In the genomic region with DNA sequence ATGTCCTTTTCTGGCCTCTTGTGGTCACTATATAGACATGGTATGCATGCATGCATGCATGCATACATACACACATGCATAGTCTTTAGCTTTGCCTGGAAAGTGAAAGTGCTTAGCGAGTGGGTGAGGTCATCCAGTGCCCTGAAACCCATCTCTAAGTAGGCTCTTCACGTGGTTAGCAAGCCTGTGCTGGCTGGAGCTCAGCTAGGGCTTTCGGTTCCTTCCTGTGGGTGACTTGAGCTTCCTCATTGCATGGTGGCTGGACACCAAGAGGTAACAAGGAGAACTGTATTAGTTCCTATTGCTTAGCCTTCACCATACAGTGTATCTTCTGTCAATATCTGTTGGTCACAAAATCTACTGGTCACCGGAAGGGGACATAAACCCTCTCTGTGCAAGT, we compare ENCODE assay signal across 16 mouse cellular contexts. TPM values are rescaled to one million over a fixed set of nuclear protein-coding genes. Genes with fewer than 3 reads are reported as not detected.
DNase-seq lines count a peak whose midpoint lies in the region; ATAC-seq and TF ChIP-seq lines count a peak whose summit lies in the region.
"Had no signal": no experiment of that assay in that cellular context is flagged by ENCODE, and none has a peak within 500 bp of the region (broad histone marks: within the 10 kb centered on the region; RNA-seq: fewer than 3 reads in every experiment).

No protein-coding gene starts in this region.

- H3K9me3 ChIP-seq in liver, embryonic 11.5 days (ENCODE audit: control insufficient read depth, low read length) = no peaks in the 10 kb centered on the region
- H3K9me3 ChIP-seq in forebrain, embryonic 15.5 days = no peaks in the 10 kb centered on the region
- H3K9me3 ChIP-seq in kidney, embryonic 16.5 days (ENCODE audit: low read length) = no peaks in the 10 kb centered on the region
- H3K9me3 ChIP-seq: embryonic facial prominence, embryonic 15.5 days; liver, embryonic 13.5 days; midbrain, embryonic 15.5 days; neural tube, embryonic 15.5 days had no signal

- no peak for ATAC-seq in liver, embryonic 11.5 days (replicated peaks; ENCODE audit: low FRiP score)
- ATAC-seq in granulocyte monocyte progenitor cell, adult 5-6 weeks (replicated peaks; ENCODE audit: poor library complexity, severe bottlenecking) = peak; percentile 98
- ATAC-seq in neutrophil, adult 5-6 weeks (ENCODE audit: extremely low read depth, insufficient number of reproducible peaks, low FRiP score, poor library complexity, severe bottlenecking) = peak; percentile 86
- no peak for ATAC-seq in forebrain, embryonic 15.5 days (replicated peaks)
- no peak for ATAC-seq in kidney, embryonic 16.5 days (ENCODE audit: low FRiP score, low TSS enrichment)
- ATAC-seq: forebrain, embryonic 16.5 days; midbrain, embryonic 15.5 days had no signal

- WGBS in liver, adult 2 months = 64% methylated on average over 4 of the region's 4 CpGs
- WGBS in liver, embryonic 11.5 days = 44% methylated on average over 4 of the region's 4 CpGs
- WGBS in forebrain, embryonic 15.5 days = 83% methylated on average over 4 of the region's 4 CpGs
- 78% methylated on average over 4 of the region's 4 CpGs for whole genome bisulfite sequencing in kidney, embryonic 16.5 days

- H3K4me3 ChIP-seq in liver, adult 2 months (ENCODE audit: insufficient read depth, low read depth, low read length) = no peak overlapping the region
- H3K4me3 ChIP-seq in liver, embryonic 11.5 days (ENCODE audit: low read depth, low read length) = no peak overlapping the region
- no peak overlapping the region for H3K4me3 ChIP-seq in forebrain, embryonic 15.5 days
- no peak overlapping the region for H3K4me3 ChIP-seq in kidney, embryonic 16.5 days (ENCODE audit: low read length)
- H3K4me3 ChIP-seq: embryonic facial prominence, embryonic 15.5 days; left cerebral cortex, adult 2 months; liver, embryonic 13.5 days; midbrain, embryonic 15.5 days; neural tube, embryonic 15.5 days had no signal

- no peak overlapping the region for H3K27ac ChIP-seq in liver, adult 2 months (replicated peaks; ENCODE audit: insufficient read depth, low read depth, low read length)
- H3K27ac ChIP-seq in liver, embryonic 11.5 days (ENCODE audit: low read depth, low read length) = no peak overlapping the region
- no peak overlapping the region for H3K27ac ChIP-seq in forebrain, embryonic 15.5 days (replicated peaks)
- no peak overlapping the region for H3K27ac ChIP-seq in kidney, embryonic 16.5 days (ENCODE audit: low read length)
- H3K27ac ChIP-seq: embryonic facial prominence, embryonic 15.5 days; left cerebral cortex, adult 2 months; liver, embryonic 13.5 days; midbrain, embryonic 15.5 days; neural tube, embryonic 15.5 days had no signal

- TF ChIP-seq CTCF in liver, adult 2 months (IDR thresholded peaks at IDR 0.05; ENCODE audit: low read depth, low read length) = no peak

- no peaks in the 10 kb centered on the region for H3K79me2 ChIP-seq in liver, adult 2 months (ENCODE audit: control insufficient read depth, insufficient read depth, low read length)

- H3K36me3 ChIP-seq in liver, adult 2 months (ENCODE audit: control insufficient read depth, insufficient read depth, low read length) = no peaks in the 10 kb centered on the region
- no peaks in the 10 kb centered on the region for H3K36me3 ChIP-seq in liver, embryonic 11.5 days (ENCODE audit: control insufficient read depth, insufficient read depth, low read length)
- no peaks in the 10 kb centered on the region for H3K36me3 ChIP-seq in forebrain, embryonic 15.5 days
- H3K36me3 ChIP-seq in kidney, embryonic 16.5 days (ENCODE audit: insufficient read depth, low read length) = no peaks in the 10 kb centered on the region
- H3K36me3 ChIP-seq: embryonic facial prominence, embryonic 15.5 days; liver, embryonic 13.5 days; midbrain, embryonic 15.5 days; neural tube, embryonic 15.5 days had no signal

- no peak for TF ChIP-seq POLR2A in liver, adult 2 months (IDR thresholded peaks at IDR 0.05; ENCODE audit: extremely low read depth, insufficient read depth, low read length)

- no peak overlapping the region for H3K4me2 ChIP-seq in liver, embryonic 11.5 days
- H3K4me2 ChIP-seq in forebrain, embryonic 15.5 days (replicated peaks) = no peak overlapping the region
- H3K4me2 ChIP-seq in kidney, embryonic 16.5 days (replicated peaks; ENCODE audit: low read depth, low read length) = no peak overlapping the region
- H3K4me2 ChIP-seq: embryonic facial prominence, embryonic 15.5 days; liver, embryonic 13.5 days; midbrain, embryonic 15.5 days; neural tube, embryonic 15.5 days had no signal

- 0 out of 2 replicates have a peak, but pooled peaks cover 2% of the 10 kb centered on the region for H3K27me3 ChIP-seq in liver, adult 2 months (ENCODE audit: control insufficient read depth, insufficient read depth, low read length)
- H3K27me3 ChIP-seq in liver, embryonic 11.5 days (replicated peaks; ENCODE audit: control insufficient read depth, insufficient read depth, low read length) = peaks cover 6% of the 10 kb centered on the region; the same call in 1 of the 2 replicates
- no peaks in the 10 kb centered on the region for H3K27me3 ChIP-seq in forebrain, embryonic 15.5 days
- H3K27me3 ChIP-seq in kidney, embryonic 16.5 days (ENCODE audit: insufficient read depth, low read length) = no peaks in the 10 kb centered on the region; the same call in 1 of the 2 replicates
- H3K27me3 ChIP-seq: midbrain, embryonic 15.5 days; neural tube, embryonic 15.5 days had no signal

- H3K4me1 ChIP-seq in liver, adult 2 months (ENCODE audit: control insufficient read depth, insufficient read depth, low read length) = no peaks in the 10 kb centered on the region
- no peaks in the 10 kb centered on the region for H3K4me1 ChIP-seq in liver, embryonic 11.5 days (replicated peaks; ENCODE audit: control insufficient read depth, insufficient read depth, low read length)
- H3K4me1 ChIP-seq in forebrain, embryonic 15.5 days = no peaks in the 10 kb centered on the region
- 0 out of 2 replicates have a peak, but pooled peaks cover 8% of the 10 kb centered on the region for H3K4me1 ChIP-seq in kidney, embryonic 16.5 days (ENCODE audit: insufficient read depth, low read length)
- H3K4me1 ChIP-seq: liver, embryonic 13.5 days had no signal

- peak; percentile 36 for DNase-seq in liver, adult 2 months (ENCODE audit: extremely low read depth, low read depth, low spot score)
- DNase-seq in liver, embryonic 11.5 days (ENCODE audit: low spot score) = no peak
- DNase-seq in lung, postnatal 25 days (ENCODE audit: low spot score) = peak; percentile 47
- DNase-seq: adrenal gland, postnatal 25 days; cerebellum, postnatal 25 days; gastrocnemius, postnatal 14 days; liver, embryonic 13.5 days had no signal

- H3K9ac ChIP-seq in liver, adult 2 months (ENCODE audit: low read depth, low read length) = no peak overlapping the region
- no peak overlapping the region for H3K9ac ChIP-seq in liver, embryonic 11.5 days (ENCODE audit: low read depth, low read length)
- H3K9ac ChIP-seq in forebrain, embryonic 15.5 days (replicated peaks) = no peak overlapping the region
- H3K9ac ChIP-seq in kidney, embryonic 16.5 days (replicated peaks; ENCODE audit: low read length) = no peak overlapping the region
- H3K9ac ChIP-seq: embryonic facial prominence, embryonic 15.5 days; liver, embryonic 13.5 days; midbrain, embryonic 15.5 days; neural tube, embryonic 15.5 days had no signal

RNA-seq across cellular contexts. Expression of a gene that starts 33.0 kb away (rescaled TPM):
- total RNA-seq in liver, adult 2 months (2014; rRNA removed) = not detected in 2 replicates
- not detected in 2 replicates for polyA plus RNA-seq in liver, adult 2 months (2012; rRNA removed)
- 0.12 and 0.22 TPM in 2 replicates for polyA plus RNA-seq in liver, embryonic 11.5 days (2014; fragmentation: Nextera tagmentation; extraction: Ambion mirVana)
- not detected in 2 replicates for total RNA-seq in granulocyte monocyte progenitor cell, adult 5-6 weeks (2014; fragmentation: Nextera tagmentation)
- total RNA-seq in granulocyte monocyte progenitor cell, adult 5-6 weeks (2017) = 0.41 TPM in 1 of 2 replicates, not detected in the other
- 0.12 TPM in 1 of 2 replicates, not detected in the other for total RNA-seq in neutrophil, adult 5-6 weeks (2017)
- 1.2 and 1.8 TPM in 2 replicates for polyA plus RNA-seq in forebrain, embryonic 15.5 days (2015; fragmentation: Nextera tagmentation; extraction: Ambion mirVana)
- 1.3 and 1.6 TPM in 2 replicates for polyA plus RNA-seq in kidney, embryonic 16.5 days (2015; fragmentation: Nextera tagmentation; extraction: Ambion mirVana)

Comparison
In these comparisons a context has a peak if more than half of its experiments do, and no peak if none do; other contexts are left out.
1. ATAC-seq: peak in granulocyte monocyte progenitor cell, adult 5-6 weeks (single experiment) and neutrophil, adult 5-6 weeks (single experiment); none in liver, embryonic 11.5 days (single experiment), forebrain, embryonic 15.5 days (single experiment) and kidney, embryonic 16.5 days (single experiment).